Mouse (Mus musculus): ENCODE measurements around the gene Sec24b. TPM values are rescaled to one million over a fixed set of nuclear protein-coding genes. Genes with fewer than 3 reads are reported as not detected.
A peak's percentile ranks its signal among the peaks of the same experiment; 100 is the strongest.

Gene Sec24b
- polyA plus RNA-seq, 2 experiments = 41.5 to 84.0 TPM

DNA sequence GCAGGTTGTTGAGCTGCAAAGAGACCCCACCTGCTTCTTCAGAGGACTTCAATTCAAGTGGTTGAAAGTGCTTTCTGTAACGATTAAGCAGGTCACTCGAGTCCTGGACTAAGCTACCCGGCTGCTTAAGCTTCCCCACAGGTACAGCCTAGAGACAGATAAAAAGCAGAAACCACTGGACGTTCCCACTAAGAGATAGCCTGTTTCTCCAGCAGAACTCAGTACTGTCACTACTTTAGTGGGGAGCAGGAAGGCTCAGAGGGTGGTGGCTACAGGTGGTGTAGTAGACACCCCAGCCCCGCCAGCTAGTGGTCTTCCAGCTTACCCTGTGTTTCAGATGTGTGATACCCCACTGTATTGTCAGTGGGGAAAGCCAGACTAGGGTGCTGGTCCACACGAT lies 19.3 kb upstream of the Sec24b start:
- no peak overlapping the region for H3K4me3 ChIP-seq (replicated peaks; ENCODE audit: low read length)
- TF ChIP-seq POLR2A (IDR thresholded peaks at IDR 0.05; ENCODE audit: borderline replicate concordance, extremely low read depth, insufficient read depth, insufficient read length) = no peak
- H3K4me2 ChIP-seq (replicated peaks; ENCODE audit: low read depth, low read length, severe bottlenecking) = no peak overlapping the region
- no peak overlapping the region for H3K9ac ChIP-seq (ENCODE audit: low read depth, low read length, severe bottlenecking)
- 79% methylated on average over 6 of the region's 6 CpGs for WGBS
- no peaks in the 10 kb centered on the region for H3K36me3 ChIP-seq (ENCODE audit: control insufficient read depth, insufficient read depth, low read length)
- H3K27ac ChIP-seq (replicated peaks; ENCODE audit: low read depth, low read length) = no peak overlapping the region
- DNase-seq (ENCODE audit: low spot score) (no peak), ATAC-seq (ENCODE audit: low FRiP score, low read depth) (no peak)
- H3K4me1 ChIP-seq (ENCODE audit: control insufficient read depth, insufficient read depth, low read length) = no peaks in the 10 kb centered on the region
- H3K9me3 ChIP-seq (ENCODE audit: control insufficient read depth, low read length) = no peaks in the 10 kb centered on the region
- H3K27me3 ChIP-seq (ENCODE audit: control insufficient read depth, insufficient read depth, low read length) = no peaks in the 10 kb centered on the region

DNA sequence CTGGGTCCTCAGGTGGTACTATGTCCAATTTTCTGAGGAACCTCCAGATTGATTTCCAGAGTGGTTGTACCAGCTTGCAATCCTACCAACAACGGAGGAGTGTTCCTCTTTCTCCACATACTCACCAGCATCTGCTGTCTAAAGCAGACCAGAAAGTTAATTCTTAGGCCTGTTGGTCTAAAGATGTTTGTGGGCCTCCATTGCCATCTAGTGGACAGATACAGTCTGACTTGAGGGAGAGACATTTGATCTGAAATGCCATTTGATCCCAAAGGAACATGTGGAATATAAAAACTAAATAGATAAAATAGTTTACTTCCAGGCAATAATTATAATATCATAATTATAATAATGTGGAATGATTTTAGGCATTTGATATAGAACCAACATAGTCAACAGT lies 18.4 kb upstream of the Sec24b start:
- no peaks in the 10 kb centered on the region for H3K27me3 ChIP-seq (ENCODE audit: control insufficient read depth, insufficient read depth, low read length)
- no peaks in the 10 kb centered on the region for H3K4me1 ChIP-seq (ENCODE audit: control insufficient read depth, insufficient read depth, low read length)
- H3K36me3 ChIP-seq (ENCODE audit: control insufficient read depth, insufficient read depth, low read length) = no peaks in the 10 kb centered on the region
- 13% methylated on average over 1 of the region's 1 CpGs for WGBS
- H3K9ac ChIP-seq (ENCODE audit: low read depth, low read length, severe bottlenecking) = no peak overlapping the region
- H3K9me3 ChIP-seq (ENCODE audit: control insufficient read depth, low read length) = no peaks in the 10 kb centered on the region
- H3K4me3 ChIP-seq (replicated peaks; ENCODE audit: low read length) = no peak overlapping the region
- TF ChIP-seq POLR2A (IDR thresholded peaks at IDR 0.05; ENCODE audit: borderline replicate concordance, extremely low read depth, insufficient read depth, insufficient read length) = no peak
- no peak overlapping the region for H3K27ac ChIP-seq (replicated peaks; ENCODE audit: low read depth, low read length)
- DNase-seq (ENCODE audit: low spot score) (peak; percentile 88), ATAC-seq (ENCODE audit: low FRiP score, low read depth) (no peak)
- no peak overlapping the region for H3K4me2 ChIP-seq (replicated peaks; ENCODE audit: low read depth, low read length, severe bottlenecking)

DNA sequence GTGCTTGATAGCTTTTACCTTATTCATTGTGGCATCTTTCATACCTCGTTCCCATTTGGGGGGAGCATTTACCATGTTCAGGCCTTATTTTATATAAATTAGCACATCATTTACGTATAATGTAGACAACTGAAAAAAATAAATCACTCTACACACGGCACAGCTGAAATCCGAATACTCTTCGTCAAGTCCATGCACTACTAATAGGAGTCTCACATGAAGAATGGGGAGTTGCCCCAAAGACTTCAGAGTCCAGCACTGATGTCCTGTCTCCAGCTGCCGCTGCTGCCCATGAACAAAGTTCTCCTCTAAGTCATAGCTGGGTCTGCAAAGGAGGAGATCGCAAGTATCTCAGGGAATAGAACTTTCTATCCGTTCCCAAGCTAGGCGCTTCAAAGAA lies 15.9 kb upstream of the Sec24b start:
- no peak for TF ChIP-seq POLR2A (IDR thresholded peaks at IDR 0.05; ENCODE audit: borderline replicate concordance, extremely low read depth, insufficient read depth, insufficient read length)
- H3K9me3 ChIP-seq (ENCODE audit: control insufficient read depth, low read length) = no peaks in the 10 kb centered on the region
- no peaks in the 10 kb centered on the region for H3K4me1 ChIP-seq (ENCODE audit: control insufficient read depth, insufficient read depth, low read length)
- no peak for ATAC-seq (ENCODE audit: low FRiP score, low read depth)
- no peaks in the 10 kb centered on the region for H3K36me3 ChIP-seq (ENCODE audit: control insufficient read depth, insufficient read depth, low read length)
- no peaks in the 10 kb centered on the region for H3K27me3 ChIP-seq (ENCODE audit: control insufficient read depth, insufficient read depth, low read length)
- no peak overlapping the region for H3K27ac ChIP-seq (replicated peaks; ENCODE audit: low read depth, low read length)
- no peak overlapping the region for H3K4me2 ChIP-seq (replicated peaks; ENCODE audit: low read depth, low read length, severe bottlenecking)
- 89% methylated on average over 9 of the region's 9 CpGs for WGBS
- no peak for DNase-seq (ENCODE audit: low spot score)
- H3K4me3 ChIP-seq (replicated peaks; ENCODE audit: low read length) = no peak overlapping the region
- H3K9ac ChIP-seq (ENCODE audit: low read depth, low read length, severe bottlenecking) = no peak overlapping the region

DNA sequence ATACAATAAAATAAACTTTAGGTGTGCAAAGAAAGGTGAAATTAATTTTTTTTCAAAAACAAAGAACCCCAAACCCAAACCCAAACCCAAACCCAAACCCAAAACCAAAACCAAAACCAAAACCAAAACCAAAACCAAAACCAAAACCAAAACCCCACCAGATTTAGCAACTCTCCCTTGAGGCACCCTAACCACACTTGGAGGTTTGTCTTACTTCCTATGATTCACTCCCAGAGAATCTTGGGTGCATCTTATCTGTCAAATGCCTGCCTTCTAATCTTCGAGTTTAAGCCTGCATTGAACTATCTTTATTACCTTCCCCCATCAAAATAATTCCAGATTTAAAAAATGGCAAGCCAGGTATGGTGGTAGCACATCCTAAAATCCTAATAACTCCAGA lies 14.4 kb upstream of the Sec24b start:
- DNase-seq (ENCODE audit: low spot score) (no peak), ATAC-seq (ENCODE audit: low FRiP score, low read depth) (no peak)
- no peak overlapping the region for H3K9ac ChIP-seq (ENCODE audit: low read depth, low read length, severe bottlenecking)
- H3K9me3 ChIP-seq (ENCODE audit: control insufficient read depth, low read length) = no peaks in the 10 kb centered on the region
- H3K36me3 ChIP-seq (ENCODE audit: control insufficient read depth, insufficient read depth, low read length) = no peaks in the 10 kb centered on the region
- 62% methylated on average over 1 of the region's 1 CpGs for WGBS
- no peak for TF ChIP-seq POLR2A (IDR thresholded peaks at IDR 0.05; ENCODE audit: borderline replicate concordance, extremely low read depth, insufficient read depth, insufficient read length)
- no peaks in the 10 kb centered on the region for H3K27me3 ChIP-seq (ENCODE audit: control insufficient read depth, insufficient read depth, low read length)
- H3K27ac ChIP-seq (replicated peaks; ENCODE audit: low read depth, low read length) = no peak overlapping the region
- no peaks in the 10 kb centered on the region for H3K4me1 ChIP-seq (ENCODE audit: control insufficient read depth, insufficient read depth, low read length)
- H3K4me3 ChIP-seq (replicated peaks; ENCODE audit: low read length) = no peak overlapping the region
- no peak overlapping the region for H3K4me2 ChIP-seq (replicated peaks; ENCODE audit: low read depth, low read length, severe bottlenecking)

DNA sequence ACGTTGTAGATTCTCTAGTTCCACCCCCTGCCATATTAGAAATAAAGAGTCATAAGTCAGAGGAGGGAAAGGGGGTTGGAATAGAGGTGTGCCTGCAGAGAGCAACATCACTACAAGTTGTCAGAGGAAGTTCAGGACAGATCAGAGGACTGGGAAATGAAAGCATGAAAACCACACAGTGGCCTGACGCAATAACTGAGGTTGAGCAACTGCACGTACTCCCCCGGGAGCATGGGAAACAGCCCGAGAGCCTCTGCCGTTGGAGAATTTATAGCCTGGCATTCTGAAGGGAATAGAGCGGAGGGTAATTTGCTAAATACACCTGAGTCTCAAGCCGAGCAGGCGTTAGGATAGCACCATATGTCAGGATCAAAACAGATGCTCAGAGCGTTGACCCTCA lies 11.7 kb upstream of the Sec24b start:
- H3K27ac ChIP-seq (replicated peaks; ENCODE audit: low read depth, low read length) = no peak overlapping the region
- no peaks in the 10 kb centered on the region for H3K27me3 ChIP-seq (ENCODE audit: control insufficient read depth, insufficient read depth, low read length)
- DNase-seq (ENCODE audit: low spot score) (no peak), ATAC-seq (ENCODE audit: low FRiP score, low read depth) (no peak)
- H3K36me3 ChIP-seq (ENCODE audit: control insufficient read depth, insufficient read depth, low read length) = no peaks in the 10 kb centered on the region
- no peak for TF ChIP-seq POLR2A (IDR thresholded peaks at IDR 0.05; ENCODE audit: borderline replicate concordance, extremely low read depth, insufficient read depth, insufficient read length)
- H3K9me3 ChIP-seq (ENCODE audit: control insufficient read depth, low read length) = no peaks in the 10 kb centered on the region
- H3K9ac ChIP-seq (ENCODE audit: low read depth, low read length, severe bottlenecking) = no peak overlapping the region
- no peak overlapping the region for H3K4me2 ChIP-seq (replicated peaks; ENCODE audit: low read depth, low read length, severe bottlenecking)
- H3K4me1 ChIP-seq (ENCODE audit: control insufficient read depth, insufficient read depth, low read length) = no peaks in the 10 kb centered on the region
- WGBS = 16% methylated on average over 10 of the region's 10 CpGs
- no peak overlapping the region for H3K4me3 ChIP-seq (replicated peaks; ENCODE audit: low read length)

DNA sequence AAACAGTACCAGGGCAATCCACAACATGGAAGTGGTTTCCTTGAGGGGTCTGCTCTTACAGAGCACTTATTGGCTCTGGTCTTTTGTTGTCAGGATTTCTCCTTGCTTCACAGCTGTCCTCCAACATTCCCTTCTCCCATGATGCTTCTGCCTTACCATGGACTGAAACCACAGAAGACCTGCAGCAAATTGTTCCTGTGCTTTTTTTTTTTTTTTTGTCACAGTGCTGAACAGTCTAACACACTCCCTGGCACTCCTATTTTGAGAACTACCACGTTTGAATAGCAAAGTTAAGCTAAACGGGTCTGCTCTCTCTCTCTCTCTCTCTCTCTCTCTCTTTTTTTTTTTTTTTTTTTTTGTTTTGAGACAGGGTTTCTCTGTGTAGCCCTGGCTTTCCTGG lies 10.6 kb upstream of the Sec24b start:
- ATAC-seq (ENCODE audit: low FRiP score, low read depth) (no peak), DNase-seq (ENCODE audit: low spot score) (no peak)
- no peaks in the 10 kb centered on the region for H3K36me3 ChIP-seq (ENCODE audit: control insufficient read depth, insufficient read depth, low read length)
- no peak for TF ChIP-seq POLR2A (IDR thresholded peaks at IDR 0.05; ENCODE audit: borderline replicate concordance, extremely low read depth, insufficient read depth, insufficient read length)
- H3K9ac ChIP-seq (ENCODE audit: low read depth, low read length, severe bottlenecking) = no peak overlapping the region
- no peaks in the 10 kb centered on the region for H3K9me3 ChIP-seq (ENCODE audit: control insufficient read depth, low read length)
- H3K27ac ChIP-seq (replicated peaks; ENCODE audit: low read depth, low read length) = no peak overlapping the region
- H3K4me2 ChIP-seq (replicated peaks; ENCODE audit: low read depth, low read length, severe bottlenecking) = no peak overlapping the region
- no peak overlapping the region for H3K4me3 ChIP-seq (replicated peaks; ENCODE audit: low read length)
- no peaks in the 10 kb centered on the region for H3K27me3 ChIP-seq (ENCODE audit: control insufficient read depth, insufficient read depth, low read length)
- 78% methylated on average over 2 of the region's 2 CpGs for WGBS
- no peaks in the 10 kb centered on the region for H3K4me1 ChIP-seq (ENCODE audit: control insufficient read depth, insufficient read depth, low read length)
